Comparison of ENCODE assay signal across 10 mouse cellular contexts in genomic region chr1:136134547-136134946, GRCm38 (mm10). TPM values are rescaled to one million over a fixed set of nuclear protein-coding genes. Genes with fewer than 3 reads are reported as not detected.
DNase-seq lines count a peak whose midpoint lies in the region; ATAC-seq and TF ChIP-seq lines count a peak whose summit lies in the region.
"Had no signal": no experiment of that assay in that cellular context is flagged by ENCODE, and none has a peak within 500 bp of the region (broad histone marks: within the 10 kb centered on the region; RNA-seq: fewer than 3 reads in every experiment).

No protein-coding gene starts in this region.

- no peak overlapping the region for H3K4me3 ChIP-seq in lung, postnatal 0 days (ENCODE audit: low read depth, low read length)
- no peak overlapping the region for H3K4me3 ChIP-seq in lung, adult 2 months (replicated peaks; ENCODE audit: extremely low read depth, low read depth, low read length)
- H3K4me3 ChIP-seq in hindbrain, embryonic 12.5 days, result peak overlapping the region; percentile 82; the same call in 1 of the 2 replicates
- H3K4me3 ChIP-seq in macrophage (ENCODE audit: inconsistent target), result no peak overlapping the region

- no peak for TF ChIP-seq EP300 in lung, postnatal 0 days (IDR thresholded peaks at IDR 0.05)

- ATAC-seq in lung, postnatal 0 days, result no peak
- ATAC-seq in hindbrain, embryonic 12.5 days (ENCODE audit: low FRiP score), result no peak
- ATAC-seq: Patski had no signal

- H3K36me3 ChIP-seq in lung, postnatal 0 days (ENCODE audit: insufficient read depth, low read length), result no peaks in the 10 kb centered on the region
- no peaks in the 10 kb centered on the region for H3K36me3 ChIP-seq in hindbrain, embryonic 12.5 days
- no peaks in the 10 kb centered on the region for H3K36me3 ChIP-seq in macrophage (ENCODE audit: inconsistent target)

- peaks cover 29% of the 10 kb centered on the region; the same call in 1 of the 2 replicates for H3K4me1 ChIP-seq in lung, postnatal 0 days (ENCODE audit: insufficient read depth, low read depth, low read length)
- peaks cover 42% of the 10 kb centered on the region for H3K4me1 ChIP-seq in lung, adult 2 months (ENCODE audit: control insufficient read depth, insufficient read depth, low read length)
- peaks cover 88% of the 10 kb centered on the region for H3K4me1 ChIP-seq in hindbrain, embryonic 12.5 days

- 0 out of 2 replicates have a peak overlapping the region, but pooled peaks have one; percentile 49 for H3K27ac ChIP-seq in lung, postnatal 0 days (ENCODE audit: low read length)
- H3K27ac ChIP-seq in hindbrain, embryonic 12.5 days, result 0 out of 2 replicates have a peak overlapping the region, but pooled peaks have one; percentile 93
- H3K27ac ChIP-seq in macrophage, result peak overlapping the region; percentile 93

- no peak for TF ChIP-seq POLR2A in lung, adult 2 months (IDR thresholded peaks at IDR 0.05; ENCODE audit: borderline replicate concordance, extremely low read depth, low read depth, low read length)

- H3K4me2 ChIP-seq in lung, postnatal 0 days (replicated peaks; ENCODE audit: low read depth, low read length), result no peak overlapping the region
- H3K4me2 ChIP-seq in hindbrain, embryonic 12.5 days (replicated peaks), result peak overlapping the region; percentile 71

- no peak for DNase-seq in lung, postnatal 0 days (ENCODE audit: low spot score)
- DNase-seq in lung, adult 2 months, result no peak
- peak; percentile 65 for DNase-seq in thymus, postnatal 14 days
- DNase-seq in retina, postnatal 1 day, result no peak
- DNase-seq in kidney, postnatal 4 days, result no peak
- DNase-seq in layer of hippocampus, postnatal 14 days (ENCODE audit: low spot score in 2 of 2), result no peak
- DNase-seq: heart, postnatal 14 days had no signal

- 43% methylated on average over 2 of the region's 2 CpGs for WGBS in lung, postnatal 0 days
- 78% methylated on average over 2 of the region's 2 CpGs for WGBS in lung, adult 2 months
- WGBS in hindbrain, embryonic 12.5 days, result 79% methylated on average over 2 of the region's 2 CpGs
- WGBS in macrophage (ENCODE audit: missing documents), result 19% methylated on average over 2 of the region's 2 CpGs

- H3K79me2 ChIP-seq in macrophage (ENCODE audit: inconsistent target), result peaks cover 59% of the 10 kb centered on the region

- TF ChIP-seq CTCF in lung, postnatal 0 days (IDR thresholded peaks at IDR 0.05), result no peak
- no peak for TF ChIP-seq CTCF in lung, adult 2 months (IDR thresholded peaks at IDR 0.05; ENCODE audit: insufficient read depth, low read length)

- no peaks in the 10 kb centered on the region for H3K9me3 ChIP-seq in lung, postnatal 0 days (ENCODE audit: low read length)
- H3K9me3 ChIP-seq in hindbrain, embryonic 12.5 days (replicated peaks), result no peaks in the 10 kb centered on the region

- no peak overlapping the region for H3K9ac ChIP-seq in lung, postnatal 0 days (replicated peaks; ENCODE audit: low read depth)
- peak overlapping the region; percentile 96; the same call in 1 of the 2 replicates for H3K9ac ChIP-seq in hindbrain, embryonic 12.5 days

- H3K27me3 ChIP-seq in lung, postnatal 0 days (replicated peaks; ENCODE audit: insufficient read depth, low read length), result peaks cover 7% of the 10 kb centered on the region; the same call in 1 of the 2 replicates
- no peaks in the 10 kb centered on the region for H3K27me3 ChIP-seq in hindbrain, embryonic 12.5 days
- H3K27me3 ChIP-seq: Patski had no signal

RNA-seq across cellular contexts. Expression of gene Kif21b, which starts 3.4 kb away (rescaled TPM):
- 0.85 and 0.87 TPM in 2 replicates for polyA plus RNA-seq in lung, postnatal 0 days (2015; fragmentation: Nextera tagmentation; extraction: Ambion mirVana)
- 12.1 and 14.4 TPM in 2 replicates for polyA plus RNA-seq in lung, adult 2 months (2012; rRNA removed)
- 39.1 and 44.7 TPM in 2 replicates for polyA plus RNA-seq in hindbrain, embryonic 12.5 days (2016; fragmentation: Nextera tagmentation; extraction: Ambion mirVana)
- total RNA-seq in macrophage (2018; cell fraction: chromatin; rRNA removed), result 10 to 100 TPM in 24 of 26 experiments, 1 to 10 TPM in 2; 8.5 to 75.3 (median 34.6) TPM
- total RNA-seq in macrophage (2018; cell fraction: cytosol; rRNA removed), result 10 to 100 TPM in 11 of 26 experiments, 1 to 10 TPM in 15; 4.7 to 14.3 (median 9.2) TPM
- 10 to 100 TPM in 22 of 26 experiments, 1 to 10 TPM in 4; 7.2 to 42.0 (median 17.1) TPM for total RNA-seq in macrophage (2018; cell fraction: nucleus; rRNA removed)
- polyA plus RNA-seq in macrophage (2018), result 7.3 to 9.8 TPM (median 9.5 TPM) in 3 replicates
- 100 to 1,000 TPM in 1 of 2 experiments, 10 to 100 TPM in 1; 98.6 to 105 TPM for total RNA-seq in layer of hippocampus, postnatal 14 days (2021)
